Mouse (Mus musculus) brain, embryonic 18.5 days (tissue): ENCODE data around the gene Mrtfa.
"Not testable (repeated sequence)": the region's sequence is repeated elsewhere in the genome, so short reads cannot be mapped to it uniquely, and the experiment has no call there.

Experiments used
- DNase-seq: peaks from one replicate; pipeline ENCODE4 v3.0.0-alpha.2; 2012; ENCODE audit warnings: low read depth, low spot score

Mrtfa gene

GRCm38 (mm10) chr15:81190630-81191178, at the start of gene Mrtfa:
Mrtfa (minus strand) TSS chr15:81190757.
- DNase-seq, result peak; percentile 99

GRCm38 (mm10) chr15:81239794-81240343, 49.3 kb upstream of the Mrtfa start:
- DNase-seq, result no peak

GRCm38 (mm10) chr15:81239261-81239660, 48.7 kb upstream of the Mrtfa start:
- no peak for DNase-seq

GRCm38 (mm10) chr15:81237471-81237870, 46.9 kb upstream of the Mrtfa start:
- no peak for DNase-seq

GRCm38 (mm10) chr15:81236062-81236461, 45.5 kb upstream of the Mrtfa start:
- no peak for DNase-seq

- peak; percentile 37 for DNase-seq
These were observed 44.7 kb upstream of the Mrtfa start, which contains the start of gene Mchr1 for GRCm38 (mm10) chr15:81235086-81235920. Mchr1 (plus strand) TSS chr15:81235499.

- DNase-seq, result no peak
These were observed 40.8 kb upstream of the Mrtfa start for GRCm38 (mm10) chr15:81231325-81231724.

GRCm38 (mm10) chr15:81229791-81230190, 39.2 kb upstream of the Mrtfa start:
- no peak for DNase-seq

GRCm38 (mm10) chr15:81228258-81228657, 37.7 kb upstream of the Mrtfa start:
- no peak for DNase-seq

GRCm38 (mm10) chr15:81227275-81227674, 36.7 kb upstream of the Mrtfa start:
- no peak for DNase-seq

GRCm38 (mm10) chr15:81226796-81227195, 36.2 kb upstream of the Mrtfa start:
- no peak for DNase-seq

- DNase-seq, result no peak
These were observed 35.2 kb upstream of the Mrtfa start for GRCm38 (mm10) chr15:81225732-81226131.

- DNase-seq, result no peak
These were observed 34.5 kb upstream of the Mrtfa start for GRCm38 (mm10) chr15:81225016-81225415.

GRCm38 (mm10) chr15:81221446-81221845, 30.9 kb upstream of the Mrtfa start:
- DNase-seq, result no peak

GRCm38 (mm10) chr15:81220051-81220450, 29.5 kb upstream of the Mrtfa start:
- not testable (repeated sequence) for DNase-seq

- no peak for DNase-seq
These were observed 28.5 kb upstream of the Mrtfa start for GRCm38 (mm10) chr15:81219054-81219453.

- DNase-seq, result no peak
These were observed 26.5 kb upstream of the Mrtfa start for GRCm38 (mm10) chr15:81216906-81217653.

GRCm38 (mm10) chr15:81212976-81213375, 22.4 kb upstream of the Mrtfa start:
- no peak for DNase-seq

GRCm38 (mm10) chr15:81210496-81210895, 19.9 kb upstream of the Mrtfa start:
- no peak for DNase-seq

GRCm38 (mm10) chr15:81202462-81202861, 11.9 kb upstream of the Mrtfa start:
- no peak for DNase-seq

- peak; percentile 46 for DNase-seq
These were observed 8.9 kb upstream of the Mrtfa start for GRCm38 (mm10) chr15:81199372-81199959.

GRCm38 (mm10) chr15:81198447-81198846, 7.9 kb upstream of the Mrtfa start:
- no peak for DNase-seq
